Mouse (Mus musculus) small intestine, adult 2 months (tissue): ENCODE measurements at regions not wholly inside any gene's neighbourhood (a gene's known extent, or its start where the extent isn't known, plus 50 kb on each side); places are given as distances from the start of the nearest gene placed in this dataset.

Experiments used
- CTCF ChIP-seq: fragments of 200-500 bp; IDR thresholded peaks from 2 replicates; pipeline ENCODE4 v1.5.1; 2012; ENCODE audit warnings: low read depth, mild to moderate bottlenecking, control low read depth, inconsistent platforms, low read length, moderate library complexity, mixed read lengths; ENCODE audit not compliant: insufficient replicate concordance, insufficient read length; ENCODE audit errors: extremely low read depth
- POLR2A ChIP-seq: fragments of 200-500 bp; IDR thresholded peaks from 2 replicates; pipeline ENCODE4 v1.6.1; 2012; ENCODE audit warnings: low read depth, mild to moderate bottlenecking, control low read depth, inconsistent platforms, low read length, moderate library complexity

- TF ChIP-seq CTCF (no peak), POLR2A (no peak)
Observed at GRCm38 (mm10) chr17:45802439-45802838, 68.8 kb upstream of the 1600014C23Rik start.
